Mouse (Mus musculus) layer of hippocampus, postnatal 10 days (tissue): ENCODE data around the gene Pkd1. TPM values are rescaled to one million over a fixed set of nuclear protein-coding genes. Genes with fewer than 3 reads are reported as not detected.

Source experiments
- DNase-seq, 2 experiments: peaks; one replicate each; pipeline ENCODE4 v3.0.0; 2021; ENCODE audit warnings: low spot score in 2 of 2
- microRNA-seq, 2 experiments: library from miRNA; unstranded; fragments of <30 nt; microRNA quantifications; one replicate each; pipeline ENCODE4 v1.2.0; 2021
- total RNA-seq, 2 experiments: library from RNA; stranded (reverse); gene quantifications; 2 replicates each; pipeline ENCODE4 v1.2.3; 2021

Gene Pkd1
- total RNA-seq, 2 experiments from 2014 or later = 61.6 to 91.2 TPM

DNA sequence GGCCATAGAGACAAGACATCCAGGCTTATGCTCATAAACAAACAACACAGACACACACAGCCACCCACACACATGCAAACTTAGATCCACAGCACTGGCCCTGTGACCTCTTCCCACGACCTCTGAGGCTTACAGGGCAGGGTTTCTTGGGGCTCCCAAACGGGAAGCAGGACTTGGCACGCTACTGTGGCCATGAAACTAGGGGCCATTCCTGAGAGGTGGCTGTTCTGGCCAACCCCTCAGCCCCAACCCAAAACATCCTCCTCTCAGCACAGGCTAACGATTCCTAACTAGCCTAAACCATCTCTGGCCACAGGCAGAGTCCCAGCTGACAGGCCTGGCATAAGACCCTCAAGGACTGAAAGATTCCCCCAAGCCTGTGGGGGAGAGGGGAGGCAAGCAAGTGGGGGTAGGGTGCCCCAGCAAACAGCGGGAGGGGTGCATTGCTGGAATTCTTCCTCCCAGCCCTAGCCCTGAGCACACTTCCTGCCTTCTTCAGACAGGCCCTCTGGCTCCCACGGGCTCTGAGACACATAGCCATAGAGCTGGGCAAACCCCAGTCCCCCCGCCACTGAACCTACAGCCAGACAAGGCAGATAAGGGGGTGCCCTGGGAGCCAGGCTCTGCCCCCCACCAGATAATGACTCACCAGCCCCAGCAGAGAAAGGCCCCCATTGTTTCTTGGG is 94.5 kb downstream of the Pkd1 start:
- no peak for DNase-seq

DNA sequence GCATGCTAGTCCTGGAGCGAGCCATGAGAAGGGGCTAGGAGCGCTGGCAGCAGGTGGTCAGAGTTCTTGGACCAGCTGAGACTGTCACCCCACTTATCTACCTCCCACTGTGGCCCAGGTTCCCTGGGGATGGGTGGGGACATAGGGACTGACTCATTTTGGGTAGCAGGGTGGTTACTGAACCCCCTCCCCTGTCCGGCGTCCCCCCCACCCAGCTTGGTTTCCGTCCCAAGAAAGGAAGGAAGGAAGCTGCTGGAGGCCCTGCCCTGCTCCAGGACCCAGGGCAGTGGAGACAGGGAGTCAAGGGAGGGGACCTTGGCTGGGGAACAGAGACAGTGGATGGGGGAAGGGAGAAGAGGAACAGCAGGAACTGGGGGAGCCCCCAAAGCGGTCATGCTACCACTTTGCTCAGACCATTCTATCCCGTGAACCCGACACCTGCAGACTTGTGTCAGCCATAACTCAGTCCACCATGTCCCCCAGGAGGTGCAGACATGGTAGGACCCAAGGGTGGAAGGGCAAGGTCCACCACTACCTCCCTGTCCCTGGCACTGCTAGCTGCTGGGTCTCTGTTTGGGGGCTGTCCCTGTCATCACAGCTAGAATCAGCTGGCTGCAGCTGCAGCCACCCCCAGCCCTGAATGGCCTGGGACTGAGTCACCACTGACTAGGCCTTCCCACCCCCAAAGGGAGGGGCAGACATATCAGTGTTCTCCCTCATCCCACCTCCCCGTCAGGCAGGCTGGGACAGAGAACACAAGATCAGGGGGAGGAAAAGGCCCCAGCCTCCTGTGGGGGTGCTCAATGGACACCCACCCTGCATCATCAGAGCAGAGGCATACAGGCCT is 95.5 kb downstream of the Pkd1 start:
- no peak for DNase-seq

DNA sequence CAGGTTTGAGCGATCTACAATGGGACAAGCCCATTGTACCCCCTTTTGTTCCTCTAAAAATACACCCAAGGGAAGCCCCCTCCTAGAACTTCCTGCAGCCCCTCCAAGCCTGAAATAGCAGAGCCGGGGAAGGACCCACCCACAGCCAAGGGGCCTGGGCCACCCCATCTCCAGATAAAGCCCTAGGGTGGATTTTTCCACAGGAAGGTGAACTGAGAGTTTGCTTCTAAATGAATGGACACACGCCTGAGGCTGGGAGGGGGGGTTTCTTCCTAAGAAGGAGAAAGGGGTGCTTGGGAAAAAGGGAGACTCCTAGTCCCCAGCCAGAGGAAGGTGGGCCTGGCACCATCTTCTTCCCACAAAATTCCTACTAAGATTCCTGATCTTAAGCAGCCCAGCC is 96.3 kb downstream of the Pkd1 start:
- DNase-seq = no peak

Small RNA genes within 50 kb of the gene (microRNA-seq; reads per million reads assigned to microRNA genes)
- 2.2 to 3.1 reads per million in 2 experiments for gene Gm24589

Other genes starting within 250 kb of the Pkd1 start
- gene Abca17, start 198.8 kb upstream of the Pkd1 start, total RNA-seq = 1 to 10 TPM; 1.5 to 1.7 TPM
- gene Abca3, start 197.9 kb upstream of the Pkd1 start, total RNA-seq = 100 to 1,000 TPM; 118 to 120 TPM
- 100 to 1,000 TPM; 166 TPM for gene Rnps1, start 135.3 kb upstream of the Pkd1 start, total RNA-seq
- 10 to 100 TPM; 19.2 to 21.1 TPM for gene Eci1, start 123.2 kb upstream of the Pkd1 start, total RNA-seq
- gene Dnase1l2, start 106.7 kb upstream of the Pkd1 start, total RNA-seq = 1 to 10 TPM; 6.9 to 7.5 TPM
- 10 to 100 TPM; 30.0 to 33.3 TPM for gene E4f1, start 79.5 kb upstream of the Pkd1 start, total RNA-seq
- 10 to 100 TPM; 64.7 to 67.9 TPM for gene Pgp, start 79.4 kb upstream of the Pkd1 start, total RNA-seq
- gene Bricd5, start 76.0 kb upstream of the Pkd1 start, total RNA-seq = 1 to 10 TPM in 1 of 2 experiments, under 1 TPM in 1; 0.87 to 1.8 TPM
- 10 to 100 TPM; 29.1 to 30.8 TPM for gene Mlst8, start 70.8 kb upstream of the Pkd1 start, total RNA-seq
- 100 to 1,000 TPM; 170 to 175 TPM for gene Caskin1, start 61.2 kb upstream of the Pkd1 start, total RNA-seq
- gene Traf7, start 21.9 kb upstream of the Pkd1 start, total RNA-seq = 100 to 1,000 TPM; 110 to 112 TPM
- gene Rab26, start 15.6 kb upstream of the Pkd1 start, total RNA-seq = 10 to 100 TPM; 48.9 to 49.0 TPM
- gene Tsc2, start 82.8 kb downstream of the Pkd1 start, total RNA-seq = 100 to 1,000 TPM; 171 to 176 TPM
- 1 to 10 TPM; 4.9 to 7.8 TPM for gene Nthl1, start 82.8 kb downstream of the Pkd1 start, total RNA-seq
- gene Slc9a3r2, start 100.5 kb downstream of the Pkd1 start, total RNA-seq = 10 to 100 TPM; 48.5 to 49.4 TPM
- 1 to 10 TPM; 1.3 to 1.6 TPM for gene Npw, start 108.6 kb downstream of the Pkd1 start, total RNA-seq
- 10 to 100 TPM; 40.1 to 43.6 TPM for gene Zfp598, start 119.9 kb downstream of the Pkd1 start, total RNA-seq
- 100 to 1,000 TPM; 211 to 212 TPM for gene Syngr3, start 140.1 kb downstream of the Pkd1 start, total RNA-seq
- 10 to 100 TPM; 19.3 to 22.4 TPM for gene Gfer, start 146.3 kb downstream of the Pkd1 start, total RNA-seq
- gene Noxo1, start 146.4 kb downstream of the Pkd1 start, total RNA-seq = 1 to 10 TPM; 4.8 to 5.0 TPM
- gene Tbl3, start 157.8 kb downstream of the Pkd1 start, total RNA-seq = 10 to 100 TPM; 28.5 to 34.3 TPM
- not detected for gene Rnf151, start 168.2 kb downstream of the Pkd1 start, total RNA-seq
- 100 to 1,000 TPM; 563 to 651 TPM for gene Rps2, start 168.3 kb downstream of the Pkd1 start, total RNA-seq
- gene Ndufb10, start 174.6 kb downstream of the Pkd1 start, total RNA-seq = 100 to 1,000 TPM; 180 to 197 TPM
- under 1 TPM; 0.53 to 0.62 TPM for gene Rpl3l, start 178.0 kb downstream of the Pkd1 start, total RNA-seq
- 10 to 100 TPM; 46.7 to 47.5 TPM for gene Msrb1, start 186.8 kb downstream of the Pkd1 start, total RNA-seq
- gene Hs3st6, start 203.2 kb downstream of the Pkd1 start, total RNA-seq = under 1 TPM in 1 of 2 experiments, not detected in 1; 0.40 TPM